Mouse (Mus musculus): ENCODE results near the gene Krt24. TPM values are rescaled to one million over a fixed set of nuclear protein-coding genes. Genes with fewer than 3 reads are reported as not detected.

Krt24 gene
- polyA plus RNA-seq, 1 experiment from 2014 or later, result not detected

GRCm38 (mm10) chr11:99307579-99307978 is 22.5 kb upstream of the Krt24 start:
- Histone ChIP-seq H3K36me3 (ENCODE audit: control insufficient read depth, insufficient read depth, low read length) (no peaks in the 10 kb centered on the region), H3K27me3 (ENCODE audit: control insufficient read depth, insufficient read depth, low read length) (no peaks in the 10 kb centered on the region), H3K9me3 (replicated peaks; ENCODE audit: control insufficient read depth, low read length) (no peaks in the 10 kb centered on the region), H3K27ac (ENCODE audit: low read length) (no peak overlapping the region), H3K9ac (ENCODE audit: low read length) (no peak overlapping the region), H3K4me2 (ENCODE audit: low read depth, low read length) (no peak overlapping the region), H3K4me1 (ENCODE audit: control insufficient read depth, insufficient read depth, low read length) (no peaks in the 10 kb centered on the region), H3K4me3 (replicated peaks; ENCODE audit: low read length) (no peak overlapping the region)
- no peak for ATAC-seq (ENCODE audit: insufficient read depth, low FRiP score)
- 39% methylated on average over 2 of the region's 2 CpGs for WGBS

GRCm38 (mm10) chr11:99295039-99295438 is 10.0 kb upstream of the Krt24 start:
- Histone ChIP-seq H3K4me2 (ENCODE audit: low read depth, low read length) (no peak overlapping the region), H3K4me3 (replicated peaks; ENCODE audit: low read length) (no peak overlapping the region), H3K27me3 (ENCODE audit: control insufficient read depth, insufficient read depth, low read length) (no peaks in the 10 kb centered on the region), H3K36me3 (ENCODE audit: control insufficient read depth, insufficient read depth, low read length) (no peaks in the 10 kb centered on the region), H3K27ac (ENCODE audit: low read length) (no peak overlapping the region), H3K9ac (ENCODE audit: low read length) (no peak overlapping the region), H3K4me1 (ENCODE audit: control insufficient read depth, insufficient read depth, low read length) (no peaks in the 10 kb centered on the region), H3K9me3 (replicated peaks; ENCODE audit: control insufficient read depth, low read length) (no peaks in the 10 kb centered on the region)
- 40% methylated on average over 5 of the region's 5 CpGs for WGBS
- ATAC-seq (ENCODE audit: insufficient read depth, low FRiP score), result no peak

- Histone ChIP-seq H3K9ac (ENCODE audit: low read length) (no peak overlapping the region), H3K27me3 (ENCODE audit: control insufficient read depth, insufficient read depth, low read length) (no peaks in the 10 kb centered on the region), H3K9me3 (replicated peaks; ENCODE audit: control insufficient read depth, low read length) (no peaks in the 10 kb centered on the region), H3K36me3 (ENCODE audit: control insufficient read depth, insufficient read depth, low read length) (no peaks in the 10 kb centered on the region), H3K27ac (ENCODE audit: low read length) (no peak overlapping the region), H3K4me3 (replicated peaks; ENCODE audit: low read length) (no peak overlapping the region), H3K4me2 (ENCODE audit: low read depth, low read length) (no peak overlapping the region), H3K4me1 (ENCODE audit: control insufficient read depth, insufficient read depth, low read length) (no peaks in the 10 kb centered on the region)
- 61% methylated on average over 5 of the region's 5 CpGs for WGBS
- no peak for ATAC-seq (ENCODE audit: insufficient read depth, low FRiP score)
Measured at GRCm38 (mm10) chr11:99292846-99293245, 7.8 kb upstream of the Krt24 start.

- 77% methylated on average over 5 of the region's 5 CpGs for WGBS
- H3K9me3 ChIP-seq (replicated peaks; ENCODE audit: control insufficient read depth, low read length), result no peaks in the 10 kb centered on the region
- H3K4me2 ChIP-seq (ENCODE audit: low read depth, low read length), result no peak overlapping the region
- no peak overlapping the region for H3K4me3 ChIP-seq (replicated peaks; ENCODE audit: low read length)
- no peak overlapping the region for H3K9ac ChIP-seq (ENCODE audit: low read length)
- ATAC-seq (ENCODE audit: insufficient read depth, low FRiP score), result no peak
- no peak overlapping the region for H3K27ac ChIP-seq (ENCODE audit: low read length)
- no peaks in the 10 kb centered on the region for H3K36me3 ChIP-seq (ENCODE audit: control insufficient read depth, insufficient read depth, low read length)
- H3K27me3 ChIP-seq (ENCODE audit: control insufficient read depth, insufficient read depth, low read length), result no peaks in the 10 kb centered on the region
- H3K4me1 ChIP-seq (ENCODE audit: control insufficient read depth, insufficient read depth, low read length), result no peaks in the 10 kb centered on the region
Measured at GRCm38 (mm10) chr11:99284011-99284410, 1.1 kb downstream of the Krt24 start.

GRCm38 (mm10) chr11:99283334-99283733 is 1.7 kb downstream of the Krt24 start:
- no peak for ATAC-seq (ENCODE audit: insufficient read depth, low FRiP score)
- WGBS, result 48% methylated on average over 4 of the region's 4 CpGs
- Histone ChIP-seq H3K9me3 (replicated peaks; ENCODE audit: control insufficient read depth, low read length) (no peaks in the 10 kb centered on the region), H3K4me2 (ENCODE audit: low read depth, low read length) (no peak overlapping the region), H3K9ac (ENCODE audit: low read length) (no peak overlapping the region), H3K36me3 (ENCODE audit: control insufficient read depth, insufficient read depth, low read length) (no peaks in the 10 kb centered on the region), H3K27ac (ENCODE audit: low read length) (no peak overlapping the region), H3K4me3 (replicated peaks; ENCODE audit: low read length) (no peak overlapping the region), H3K4me1 (ENCODE audit: control insufficient read depth, insufficient read depth, low read length) (no peaks in the 10 kb centered on the region), H3K27me3 (ENCODE audit: control insufficient read depth, insufficient read depth, low read length) (no peaks in the 10 kb centered on the region)

GRCm38 (mm10) chr11:99281116-99281515 is 3.9 kb downstream of the Krt24 start:
- no peak overlapping the region for H3K9ac ChIP-seq (ENCODE audit: low read length)
- WGBS, result 74% methylated on average over 9 of the region's 9 CpGs
- ATAC-seq (ENCODE audit: insufficient read depth, low FRiP score), result no peak

GRCm38 (mm10) chr11:99279986-99280385 is 5.1 kb downstream of the Krt24 start:
- H3K4me2 ChIP-seq (ENCODE audit: low read depth, low read length), result no peak overlapping the region
- H3K27me3 ChIP-seq (ENCODE audit: control insufficient read depth, insufficient read depth, low read length), result no peaks in the 10 kb centered on the region
- no peaks in the 10 kb centered on the region for H3K36me3 ChIP-seq (ENCODE audit: control insufficient read depth, insufficient read depth, low read length)
- WGBS, result 62% methylated on average over 5 of the region's 5 CpGs
- H3K9me3 ChIP-seq (replicated peaks; ENCODE audit: control insufficient read depth, low read length), result no peaks in the 10 kb centered on the region
- H3K27ac ChIP-seq (ENCODE audit: low read length), result no peak overlapping the region
- no peak overlapping the region for H3K4me3 ChIP-seq (replicated peaks; ENCODE audit: low read length)
- H3K4me1 ChIP-seq (ENCODE audit: control insufficient read depth, insufficient read depth, low read length), result no peaks in the 10 kb centered on the region
- no peak for ATAC-seq (ENCODE audit: insufficient read depth, low FRiP score)
- no peak overlapping the region for H3K9ac ChIP-seq (ENCODE audit: low read length)

More at GRCm38 (mm10) chr11:99281116-99281515, 3.9 kb downstream of the Krt24 start:
- H3K36me3 ChIP-seq (ENCODE audit: control insufficient read depth, insufficient read depth, low read length), result no peaks in the 10 kb centered on the region
- H3K9me3 ChIP-seq (replicated peaks; ENCODE audit: control insufficient read depth, low read length), result no peaks in the 10 kb centered on the region
- no peak overlapping the region for H3K4me3 ChIP-seq (replicated peaks; ENCODE audit: low read length)
- no peaks in the 10 kb centered on the region for H3K27me3 ChIP-seq (ENCODE audit: control insufficient read depth, insufficient read depth, low read length)
- H3K27ac ChIP-seq (ENCODE audit: low read length), result no peak overlapping the region
- H3K4me1 ChIP-seq (ENCODE audit: control insufficient read depth, insufficient read depth, low read length), result no peaks in the 10 kb centered on the region
- no peak overlapping the region for H3K4me2 ChIP-seq (ENCODE audit: low read depth, low read length)

GRCm38 (mm10) chr11:99276786-99277185 is 8.3 kb downstream of the Krt24 start:
- Histone ChIP-seq H3K27ac (ENCODE audit: low read length) (no peak overlapping the region), H3K36me3 (ENCODE audit: control insufficient read depth, insufficient read depth, low read length) (no peaks in the 10 kb centered on the region), H3K4me3 (replicated peaks; ENCODE audit: low read length) (no peak overlapping the region), H3K27me3 (ENCODE audit: control insufficient read depth, insufficient read depth, low read length) (no peaks in the 10 kb centered on the region), H3K4me2 (ENCODE audit: low read depth, low read length) (no peak overlapping the region), H3K9ac (ENCODE audit: low read length) (no peak overlapping the region), H3K9me3 (replicated peaks; ENCODE audit: control insufficient read depth, low read length) (no peaks in the 10 kb centered on the region), H3K4me1 (ENCODE audit: control insufficient read depth, insufficient read depth, low read length) (no peaks in the 10 kb centered on the region)
- no peak for ATAC-seq (ENCODE audit: insufficient read depth, low FRiP score)
- 28% methylated on average over 7 of the region's 7 CpGs for WGBS

GRCm38 (mm10) chr11:99275624-99276023 is 9.4 kb downstream of the Krt24 start:
- Histone ChIP-seq H3K4me3 (replicated peaks; ENCODE audit: low read length) (no peak overlapping the region), H3K36me3 (ENCODE audit: control insufficient read depth, insufficient read depth, low read length) (no peaks in the 10 kb centered on the region), H3K9me3 (replicated peaks; ENCODE audit: control insufficient read depth, low read length) (no peaks in the 10 kb centered on the region), H3K27me3 (ENCODE audit: control insufficient read depth, insufficient read depth, low read length) (no peaks in the 10 kb centered on the region), H3K9ac (ENCODE audit: low read length) (no peak overlapping the region), H3K4me2 (ENCODE audit: low read depth, low read length) (no peak overlapping the region), H3K4me1 (ENCODE audit: control insufficient read depth, insufficient read depth, low read length) (no peaks in the 10 kb centered on the region), H3K27ac (ENCODE audit: low read length) (no peak overlapping the region)
- no peak for ATAC-seq (ENCODE audit: insufficient read depth, low FRiP score)
- 75% methylated on average over 6 of the region's 6 CpGs for WGBS

GRCm38 (mm10) chr11:99272721-99273120 is 12.3 kb downstream of the Krt24 start:
- H3K4me1 ChIP-seq (ENCODE audit: control insufficient read depth, insufficient read depth, low read length), result no peaks in the 10 kb centered on the region
- ATAC-seq (ENCODE audit: insufficient read depth, low FRiP score), result no peak
- WGBS, result 85% methylated on average over 4 of the region's 4 CpGs

More at GRCm38 (mm10) chr11:99272721-99273120, 12.3 kb downstream of the Krt24 start:
- Histone ChIP-seq H3K4me2 (ENCODE audit: low read depth, low read length) (no peak overlapping the region), H3K36me3 (ENCODE audit: control insufficient read depth, insufficient read depth, low read length) (no peaks in the 10 kb centered on the region), H3K27me3 (ENCODE audit: control insufficient read depth, insufficient read depth, low read length) (no peaks in the 10 kb centered on the region), H3K9me3 (replicated peaks; ENCODE audit: control insufficient read depth, low read length) (no peaks in the 10 kb centered on the region), H3K27ac (ENCODE audit: low read length) (no peak overlapping the region), H3K9ac (ENCODE audit: low read length) (no peak overlapping the region), H3K4me3 (replicated peaks; ENCODE audit: low read length) (no peak overlapping the region)
